Mouse (Mus musculus) embryonic stem cell, embryonic (primary cell): ENCODE results near the gene Gbgt1.
"Not testable (repeated sequence)": the region's sequence is repeated elsewhere in the genome, so short reads cannot be mapped to it uniquely, and the experiment has no call there.

Experiments used
- CTCF ChIA-PET, 4 experiments: fragments of 300-600 bp in 2 of 4; fragments of 350-600 bp in 2 of 4; sonication (Branson Sonifier 250); formaldehyde crosslinking; loops; one replicate each; lab custom pipeline; 2022; ENCODE audit warnings: inconsistent platforms in 2 of 4; lab: Charles Lee
- POLR2A ChIA-PET, 4 experiments: fragments of 300-600 bp in 2 of 4; fragments of 350-600 bp in 2 of 4; sonication (Branson Sonifier 250); formaldehyde crosslinking; loops; one replicate each; lab custom pipeline; 2022; ENCODE audit warnings: antibody characterized with exemption in 4 of 4, inconsistent platforms in 1 of 4; lab: Charles Lee

Gene Gbgt1

GRCm38 (mm10) chr2:28496671-28497070 is at the start of gene Gbgt1:
Gbgt1 (plus strand) TSS chr2:28496891.
- ChIA-PET CTCF (interaction anchor here in 2 of 4 experiments (0.6 kb wide), 2 partner anchors 31 to 488 kb away, joined by 3 read pairs; partner anchors contain the start of gene 1700007K13Rik (in 1 of the 2)), POLR2A (interaction anchor here in 3 of 4 experiments (0.7 to 2.1 kb wide), 13 partner anchors 9 to 68 kb away, joined by 3 to 12 read pairs (median 4); partner anchors contain the start of genes Ralgds (in 2 of the 3), Gm10134 (in 1 of the 3) and Mrps2 (in 1 of the 3))

DNA sequence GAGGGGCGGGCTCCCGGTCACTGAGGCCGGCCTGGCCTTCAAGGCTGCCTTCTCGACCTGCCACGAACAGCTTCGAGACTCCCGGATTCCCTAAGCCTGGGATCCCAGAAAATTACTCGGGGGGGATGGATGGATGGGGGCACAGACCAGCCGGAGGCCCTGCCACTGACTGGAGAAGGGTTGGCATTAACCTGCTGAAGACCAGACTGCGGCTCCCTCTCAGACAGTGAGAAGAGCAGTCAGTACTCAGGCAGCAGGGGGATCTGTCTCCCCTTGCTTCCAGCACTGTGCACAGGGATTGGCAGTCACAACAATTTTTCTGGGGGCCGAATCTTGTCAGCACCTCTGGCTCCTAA is 49.4 kb upstream of the Gbgt1 start:
- POLR2A ChIA-PET: interaction anchor here in 3 of 4 experiments (0.6 to 2.4 kb wide), 6 partner anchors 8 to 251 kb away, joined by 3 to 9 read pairs (median 4); no protein-coding TSS in a partner anchor
- CTCF ChIA-PET: interaction anchor here in 3 of 4 experiments (0.6 to 2.9 kb wide), 6 partner anchors 13 to 174 kb away, joined by 3 to 17 read pairs (median 4); partner anchors contain the start of genes Gfi1b (in 1 of the 3) and Ralgds (in 1 of the 3)

DNA sequence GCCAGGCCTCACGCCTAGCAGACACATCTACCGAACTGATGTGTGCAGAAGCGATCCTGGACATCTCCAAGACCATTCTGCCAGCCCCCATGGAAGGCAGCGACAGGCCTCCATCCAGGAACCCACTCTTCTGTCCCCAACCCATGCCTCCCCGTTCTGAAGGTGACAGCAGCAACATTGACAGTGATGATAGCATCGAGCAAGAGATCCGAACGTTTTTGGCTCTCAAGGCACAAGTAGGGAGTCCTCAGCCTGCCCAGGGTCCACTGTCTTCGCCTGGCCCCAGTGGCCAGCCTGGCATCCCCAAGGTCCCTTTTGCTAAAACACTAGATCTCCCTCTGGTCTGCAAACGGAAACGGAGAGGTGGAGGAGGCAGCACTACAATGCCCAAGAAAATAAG is 45.0 kb upstream of the Gbgt1 start:
- ChIA-PET CTCF (interaction anchor here in 3 of 4 experiments (0.5 to 2.2 kb wide), 4 partner anchors 12 to 31 kb away, joined by 4 to 10 read pairs (median 5); no protein-coding TSS in a partner anchor), POLR2A (no interaction called here)

DNA sequence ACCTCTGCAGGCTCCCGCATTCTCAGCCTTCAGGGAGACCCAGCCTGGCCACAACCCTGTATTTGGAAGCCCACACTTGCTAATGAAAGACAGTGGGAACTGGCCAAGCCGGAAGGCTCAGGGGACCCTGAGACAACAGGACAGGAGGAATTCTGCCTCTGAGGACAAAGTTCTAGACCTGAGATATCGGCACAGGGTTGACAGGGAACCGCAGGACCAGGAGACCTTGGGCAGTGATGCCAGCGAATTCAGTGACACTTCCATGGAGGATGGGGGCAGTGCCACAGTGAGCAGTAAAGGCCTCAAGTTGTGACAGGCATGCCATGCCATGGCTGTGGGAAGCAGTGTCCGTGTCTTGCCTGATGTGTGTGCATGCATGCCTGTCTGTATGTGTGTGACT is 43.2 kb upstream of the Gbgt1 start:
- CTCF ChIA-PET: no interaction called here
- POLR2A ChIA-PET: interaction anchor here in 1 of 4 experiments (0.5 kb wide), 1 partner anchor 1012 kb away, joined by 4 read pairs; the partner anchor contains the start of gene Brd3os

GRCm38 (mm10) chr2:28456616-28457015 is 40.1 kb upstream of the Gbgt1 start:
- ChIA-PET CTCF (interaction anchor here in 2 of 4 experiments (0.6 to 2.4 kb wide), 2 partner anchors 7 to 1277 kb away, joined by 3 to 9 read pairs; no protein-coding TSS in a partner anchor), POLR2A (interaction anchor here in 2 of 4 experiments (1.5 to 2.2 kb wide), 3 partner anchors 8 to 27 kb away, joined by 4 to 15 read pairs (median 9); partner anchors contain the start of genes 1700007K13Rik (in 1 of the 2) and Ppp1r26 (in 1 of the 2))

GRCm38 (mm10) chr2:28463919-28464318 is 32.8 kb upstream of the Gbgt1 start:
- CTCF ChIA-PET: interaction anchor here (0.5 to 2.0 kb wide), 99 partner anchors 8 to 1572 kb away, joined by 3 to 19 read pairs (median 5); partner anchors contain the start of genes Ppp1r26 (in 3 of the 4), Ralgds (in 3 of the 4), Brd3os (in 1 of the 4) and Gfi1b (in 1 of the 4)

GRCm38 (mm10) chr2:28464919-28465318 is 31.8 kb upstream of the Gbgt1 start:
- ChIA-PET CTCF (interaction anchor here in 3 of 4 experiments (0.6 to 2.0 kb wide), 7 partner anchors 14 to 912 kb away, joined by 3 to 11 read pairs (median 6); partner anchors contain the start of gene Gtf3c5 (in 1 of the 3)), POLR2A (interaction anchor here in 2 of 4 experiments (0.7 to 3.4 kb wide), 17 partner anchors 9 to 176 kb away, joined by 3 to 18 read pairs (median 5); partner anchors contain the start of genes Gm10134 (in 1 of the 2), Ppp1r26 (in 1 of the 2), Ralgds (in 1 of the 2) and Tsc1 (in 1 of the 2))

More at GRCm38 (mm10) chr2:28463919-28464318, 32.8 kb upstream of the Gbgt1 start:
- POLR2A ChIA-PET: interaction anchor here (0.5 to 3.4 kb wide), 34 partner anchors 8 to 1672 kb away, joined by 3 to 18 read pairs (median 3); partner anchors contain the start of genes Gm10134 (in 1 of the 4), Ppp1r26 (in 1 of the 4), Ralgds (in 1 of the 4) and Zer1 (in 1 of the 4)

DNA sequence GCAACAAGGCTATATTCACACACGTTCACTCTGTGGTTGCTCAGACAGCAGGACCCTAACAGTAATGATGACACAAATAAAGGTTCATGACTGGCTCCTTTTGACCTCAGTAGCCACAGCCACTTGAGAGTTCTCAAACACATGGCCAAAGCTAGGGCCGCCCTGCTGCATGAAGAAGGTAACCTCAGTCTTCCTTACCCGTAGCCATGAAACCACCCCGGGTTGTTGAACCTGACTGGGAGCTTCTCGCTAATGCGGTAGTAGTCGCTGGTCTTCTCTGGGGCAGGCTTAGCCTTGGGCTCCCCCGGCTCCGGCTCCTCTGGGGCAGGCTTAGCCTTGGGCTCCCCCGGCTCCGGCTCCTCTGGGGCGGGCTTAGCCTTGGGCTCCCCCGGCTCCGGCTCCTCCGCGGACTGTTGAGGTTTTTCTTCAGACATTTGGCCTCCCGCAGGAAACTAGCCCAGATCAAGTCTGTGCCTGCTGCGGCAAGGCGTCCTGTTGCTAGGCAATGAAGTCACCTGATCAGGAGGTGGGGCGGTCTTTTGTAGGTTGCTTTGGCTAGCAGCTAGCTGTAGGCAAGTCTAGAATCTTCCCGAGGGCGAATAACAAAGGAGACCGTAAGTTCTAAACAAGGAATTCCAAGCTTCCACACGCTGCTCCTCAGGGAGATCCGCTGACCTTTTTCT is 30.7 kb upstream of the Gbgt1 start, which contains the start of gene 1700007K13Rik:
Gene 1700007K13Rik (minus strand): TSS at position 497 of the 683 bp plus-strand sequence.
- ChIA-PET POLR2A (interaction anchor here in 3 of 4 experiments (0.6 to 3.4 kb wide), 33 partner anchors 9 to 1361 kb away, joined by 3 to 18 read pairs (median 3); partner anchors contain the start of genes Ralgds (in 2 of the 3), Gm10134 (in 1 of the 3), Ppp1r26 (in 1 of the 3) and Tsc1 (in 1 of the 3)), CTCF (interaction anchor here in 2 of 4 experiments (0.9 to 1.6 kb wide), 8 partner anchors 30 to 913 kb away, joined by 3 to 6 read pairs (median 4); partner anchors contain the start of genes Gbgt1 (in 1 of the 2) and Gm10134 (in 1 of the 2))

GRCm38 (mm10) chr2:28467860-28468485 is 28.7 kb upstream of the Gbgt1 start, which contains the start of gene Mrps2:
Mrps2 (plus strand) TSS chr2:28468066.
- POLR2A ChIA-PET: interaction anchor here in 3 of 4 experiments (0.6 to 2.0 kb wide), 13 partner anchors 9 to 261 kb away, joined by 3 to 5 read pairs (median 4); partner anchors contain the start of genes Ralgds (in 2 of the 3) and Gbgt1 (in 1 of the 3)
- CTCF ChIA-PET: interaction anchor here in 2 of 4 experiments (0.5 to 1.9 kb wide), 5 partner anchors 10 to 264 kb away, joined by 3 to 6 read pairs (median 4); partner anchors contain the start of gene Gtf3c5 (in 1 of the 2)

DNA sequence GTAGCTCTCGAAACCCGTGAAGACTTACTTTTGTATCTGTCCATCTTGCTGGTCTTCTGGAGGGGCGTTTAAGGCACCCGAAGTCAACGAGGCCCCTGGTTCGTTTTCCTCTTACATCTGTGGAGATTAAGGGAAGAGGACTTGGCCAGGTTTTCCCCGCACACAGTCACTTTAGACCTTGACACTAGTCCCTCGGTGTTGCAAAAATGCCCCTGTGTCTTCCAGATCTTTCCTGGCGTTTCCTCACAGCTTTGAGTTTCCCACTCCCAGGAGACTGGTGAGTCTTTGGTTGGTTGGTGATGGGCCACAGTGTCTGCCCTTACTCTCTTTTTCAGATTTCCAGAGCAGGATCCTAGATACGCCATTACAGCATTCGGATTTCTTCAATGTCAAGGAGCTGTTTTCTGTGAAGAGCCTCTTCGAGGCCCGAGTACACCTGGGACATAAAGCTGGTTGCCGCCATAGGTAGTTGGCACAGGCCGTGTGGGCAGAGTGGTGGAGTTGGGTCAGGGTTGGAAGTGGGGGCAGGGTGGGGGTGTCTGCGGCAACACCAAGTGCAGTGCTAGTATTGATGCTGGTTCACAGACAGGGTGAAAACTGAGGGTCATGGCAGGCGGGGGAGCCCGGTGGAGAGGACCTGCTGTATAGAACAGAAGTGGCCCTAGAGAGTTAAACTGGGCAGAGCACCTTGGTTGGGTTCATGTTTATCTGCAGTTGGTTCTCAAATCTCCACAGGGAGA is 28.0 kb upstream of the Gbgt1 start:
- CTCF ChIA-PET: interaction anchor here in 2 of 4 experiments (0.5 to 1.9 kb wide), 5 partner anchors 11 to 264 kb away, joined by 3 to 6 read pairs (median 3); no protein-coding TSS in a partner anchor
- POLR2A ChIA-PET: interaction anchor here in 3 of 4 experiments (0.7 to 3.1 kb wide), 12 partner anchors 8 to 172 kb away, joined by 3 to 15 read pairs (median 4); partner anchors contain the start of genes Ralgds (in 2 of the 3) and Gbgt1 (in 1 of the 3)

DNA sequence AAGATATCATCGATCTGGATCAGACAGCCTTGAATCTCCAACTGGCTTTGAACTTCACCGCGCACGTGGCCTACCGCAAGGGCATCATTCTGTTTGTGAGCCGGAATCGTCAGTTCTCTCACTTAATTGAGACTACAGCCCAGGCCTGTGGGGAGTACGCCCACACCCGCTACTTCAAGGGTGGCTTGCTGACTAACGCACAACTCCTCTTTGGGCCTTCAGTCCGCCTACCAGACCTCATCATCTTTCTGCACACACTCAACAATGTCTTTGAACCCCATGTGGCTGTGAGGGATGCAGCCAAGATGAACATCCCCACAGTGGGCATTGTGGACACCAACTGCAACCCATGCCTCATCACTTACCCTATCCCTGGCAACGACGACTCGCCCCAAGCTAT is 27.2 kb upstream of the Gbgt1 start:
- ChIA-PET POLR2A (interaction anchor here in 2 of 4 experiments (0.8 to 3.1 kb wide), 7 partner anchors 12 to 56 kb away, joined by 3 to 15 read pairs (median 4); partner anchors contain the start of gene Gm10134 (in 1 of the 2)), CTCF (interaction anchor here in 1 of 4 experiments (1.5 to 1.9 kb wide), 2 partner anchors 42 to 48 kb away, joined by 3 to 6 read pairs; no protein-coding TSS in a partner anchor)

DNA sequence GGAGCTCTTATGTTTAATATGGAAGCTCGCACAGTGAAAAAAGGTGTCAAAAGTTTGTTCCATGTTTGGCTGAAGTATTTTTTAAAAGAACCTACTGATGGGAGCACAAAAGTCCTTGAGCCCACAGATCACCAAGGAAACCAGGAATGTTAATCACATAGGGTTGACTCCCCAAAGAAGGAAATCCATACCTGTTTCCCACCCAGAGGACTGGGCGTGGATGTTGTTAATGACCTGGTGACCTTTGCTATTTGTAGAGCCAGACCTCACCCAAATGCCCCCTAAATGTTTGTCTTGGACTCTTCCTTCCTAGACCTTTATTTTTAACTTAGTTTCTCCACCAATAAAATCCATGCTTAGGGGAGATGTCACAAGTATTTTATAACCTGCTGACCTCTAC is 26.1 kb upstream of the Gbgt1 start:
- ChIA-PET CTCF (interaction anchor here in 1 of 4 experiments (0.9 kb wide), 1 partner anchor 15 kb away, joined by 3 read pairs; no protein-coding TSS in a partner anchor), POLR2A (interaction anchor here in 3 of 4 experiments (0.6 to 3.1 kb wide), 13 partner anchors 10 to 469 kb away, joined by 3 to 15 read pairs (median 4); partner anchors contain the start of genes Gbgt1 (in 1 of the 3), Gm10134 (in 1 of the 3) and Ralgds (in 1 of the 3))

GRCm38 (mm10) chr2:28472011-28472410 is 24.7 kb upstream of the Gbgt1 start:
- POLR2A ChIA-PET: interaction anchor here in 3 of 4 experiments (0.6 to 1.0 kb wide), 4 partner anchors 17 to 509 kb away, joined by 3 to 4 read pairs (median 4); partner anchors contain the start of gene Ralgds (in 1 of the 3)
- CTCF ChIA-PET: not testable (repeated sequence)

DNA sequence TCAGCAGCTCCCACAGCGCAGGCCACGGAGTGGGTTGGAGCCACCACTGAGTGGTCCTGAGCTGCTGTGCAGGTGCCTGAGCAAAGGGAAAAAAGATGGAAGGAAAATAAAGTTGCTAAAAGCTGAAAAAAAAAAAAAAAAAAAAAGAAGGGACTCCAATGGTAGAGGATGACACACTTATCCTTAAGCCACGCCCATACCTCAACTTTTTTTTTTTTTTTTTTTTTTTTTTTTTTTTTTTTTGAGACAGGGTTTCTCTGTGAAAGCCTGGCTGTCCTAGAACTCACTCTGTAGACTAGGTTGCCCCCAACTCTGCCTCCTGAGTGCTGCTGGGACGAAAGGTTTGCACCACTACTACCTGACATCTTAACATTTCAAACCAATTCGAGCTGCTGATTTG is 18.7 kb upstream of the Gbgt1 start:
- POLR2A ChIA-PET: interaction anchor here (0.6 to 3.2 kb wide), 16 partner anchors 10 to 719 kb away, joined by 3 to 12 read pairs (median 3); partner anchors contain the start of genes Gbgt1 (in 2 of the 4), Gm10134 (in 1 of the 4) and Ralgds (in 1 of the 4)
- CTCF ChIA-PET: interaction anchor here (0.6 to 0.7 kb wide), 5 partner anchors 39 to 211 kb away, joined by 3 to 5 read pairs (median 3); no protein-coding TSS in a partner anchor
